Mouse (Mus musculus) bone marrow, adult 2 months (tissue): ENCODE measurements around the gene Cxcr2.

Source experiments
- CTCF ChIP-seq: fragments of 200-500 bp; IDR thresholded peaks from 2 replicates; pipeline ENCODE4 v1.5.1; 2011; ENCODE audit warnings: low read length, control low read depth; ENCODE audit not compliant: control insufficient read depth, insufficient read depth
- POLR2A ChIP-seq: fragments of 200-500 bp; IDR thresholded peaks from 2 replicates; pipeline ENCODE4 v1.6.1; 2011; ENCODE audit warnings: low read depth, mild to moderate bottlenecking, control low read depth, low read length, borderline replicate concordance; ENCODE audit not compliant: control insufficient read depth

GRCm38 (mm10) chr1:74196621-74197419 is 43.0 kb downstream of the Cxcr2 start:
- TF ChIP-seq CTCF (no peak), POLR2A (no peak)
